Mouse (Mus musculus): ENCODE data around the gene Usp47. TPM values are rescaled to one million over a fixed set of nuclear protein-coding genes. Genes with fewer than 3 reads are reported as not detected.
A peak's percentile ranks its signal among the peaks of the same experiment; 100 is the strongest.

Usp47 gene
- polyA plus RNA-seq, 1 experiment from 2014 or later: 90.9 TPM

- no peak overlapping the region for H3K27ac ChIP-seq (replicated peaks)
- H3K4me3 ChIP-seq: no peak overlapping the region
- H3K9me3 ChIP-seq: no peaks in the 10 kb centered on the region
- H3K4me1 ChIP-seq: no peaks in the 10 kb centered on the region
- no peaks in the 10 kb centered on the region for H3K27me3 ChIP-seq (replicated peaks; ENCODE audit: low read depth, poor library complexity, severe bottlenecking)
- H3K36me3 ChIP-seq (replicated peaks): peaks cover 90% of the 10 kb centered on the region
- DNase-seq (ENCODE audit: low spot score): no peak
Observed at GRCm38 (mm10) chr7:112108757-112109156, 85.5 kb downstream of the Usp47 start.

GRCm38 (mm10) chr7:112110638-112111372 is 87.5 kb downstream of the Usp47 start:
- Histone ChIP-seq H3K27me3 (replicated peaks; ENCODE audit: low read depth, poor library complexity, severe bottlenecking) (no peaks in the 10 kb centered on the region), H3K27ac (replicated peaks) (no peak overlapping the region), H3K4me3 (no peak overlapping the region), H3K9me3 (no peaks in the 10 kb centered on the region), H3K4me1 (no peaks in the 10 kb centered on the region), H3K36me3 (replicated peaks) (peaks cover 74% of the 10 kb centered on the region)
- WGBS: 94% methylated on average over 19 of the region's 19 CpGs
- no peak for DNase-seq (ENCODE audit: low spot score)

- H3K27me3 ChIP-seq (replicated peaks; ENCODE audit: low read depth, poor library complexity, severe bottlenecking): no peaks in the 10 kb centered on the region
- peaks cover 19% of the 10 kb centered on the region for H3K36me3 ChIP-seq (replicated peaks)
- peaks cover 28% of the 10 kb centered on the region for H3K4me1 ChIP-seq
- no peak for DNase-seq (ENCODE audit: low spot score)
- no peak overlapping the region for H3K27ac ChIP-seq (replicated peaks)
- WGBS: 86% methylated on average over 7 of the region's 7 CpGs
- no peaks in the 10 kb centered on the region for H3K9me3 ChIP-seq
- no peak overlapping the region for H3K4me3 ChIP-seq
Observed at GRCm38 (mm10) chr7:112117501-112117900, 94.2 kb downstream of the Usp47 start.

- Histone ChIP-seq H3K4me3 (no peak overlapping the region), H3K36me3 (replicated peaks) (peaks cover 14% of the 10 kb centered on the region), H3K27ac (replicated peaks) (no peak overlapping the region), H3K4me1 (peaks cover 28% of the 10 kb centered on the region), H3K27me3 (replicated peaks; ENCODE audit: low read depth, poor library complexity, severe bottlenecking) (no peaks in the 10 kb centered on the region), H3K9me3 (no peaks in the 10 kb centered on the region)
- DNase-seq (ENCODE audit: low spot score): no peak
- 90% methylated on average over 7 of the region's 7 CpGs for WGBS
Observed at GRCm38 (mm10) chr7:112118086-112118485, 94.8 kb downstream of the Usp47 start.

- Histone ChIP-seq H3K27me3 (replicated peaks; ENCODE audit: low read depth, poor library complexity, severe bottlenecking) (no peaks in the 10 kb centered on the region), H3K36me3 (replicated peaks) (peaks cover 13% of the 10 kb centered on the region), H3K9me3 (no peaks in the 10 kb centered on the region), H3K4me1 (peaks cover 34% of the 10 kb centered on the region), H3K27ac (replicated peaks) (no peak overlapping the region), H3K4me3 (no peak overlapping the region)
- 86% methylated on average over 7 of the region's 7 CpGs for WGBS
- no peak for DNase-seq (ENCODE audit: low spot score)
Observed at GRCm38 (mm10) chr7:112119248-112119647, 95.9 kb downstream of the Usp47 start.

- peak; percentile 32 for DNase-seq (ENCODE audit: low spot score)
- peaks cover 9% of the 10 kb centered on the region for H3K36me3 ChIP-seq (replicated peaks)
- H3K27ac ChIP-seq (replicated peaks): peak overlapping the region; percentile 19; the same call in 1 of the 2 replicates
- WGBS: 62% methylated on average over 11 of the region's 11 CpGs
- no peak overlapping the region for H3K4me3 ChIP-seq
- H3K4me1 ChIP-seq: peaks cover 36% of the 10 kb centered on the region
- no peaks in the 10 kb centered on the region for H3K9me3 ChIP-seq
- H3K27me3 ChIP-seq (replicated peaks; ENCODE audit: low read depth, poor library complexity, severe bottlenecking): no peaks in the 10 kb centered on the region
Observed at GRCm38 (mm10) chr7:112120861-112121810, 97.8 kb downstream of the Usp47 start.

- H3K27me3 ChIP-seq (replicated peaks; ENCODE audit: low read depth, poor library complexity, severe bottlenecking): no peaks in the 10 kb centered on the region
- H3K4me3 ChIP-seq: no peak overlapping the region
- WGBS: 75% methylated on average over 11 of the region's 11 CpGs
- peak; percentile 46 for DNase-seq (ENCODE audit: low spot score)
- no peaks in the 10 kb centered on the region for H3K9me3 ChIP-seq
- H3K4me1 ChIP-seq: peaks cover 36% of the 10 kb centered on the region
- peaks cover 9% of the 10 kb centered on the region for H3K36me3 ChIP-seq (replicated peaks)
- peak overlapping the region; percentile 19 for H3K27ac ChIP-seq (replicated peaks)
Observed at GRCm38 (mm10) chr7:112121866-112122500, 98.7 kb downstream of the Usp47 start.

- 90% methylated on average over 5 of the region's 5 CpGs for WGBS
Observed at GRCm38 (mm10) chr7:112123612-112124011, 100.3 kb downstream of the Usp47 start.

GRCm38 (mm10) chr7:112125625-112126260 is 102.4 kb downstream of the Usp47 start:
- H3K36me3 ChIP-seq (replicated peaks): no peaks in the 10 kb centered on the region
- H3K4me3 ChIP-seq: no peak overlapping the region
- WGBS: 88% methylated on average over 7 of the region's 7 CpGs
- H3K4me1 ChIP-seq: peaks cover 44% of the 10 kb centered on the region
- no peaks in the 10 kb centered on the region for H3K9me3 ChIP-seq
- no peak for DNase-seq (ENCODE audit: low spot score)
- H3K27ac ChIP-seq (replicated peaks): no peak overlapping the region
- H3K27me3 ChIP-seq (replicated peaks; ENCODE audit: low read depth, poor library complexity, severe bottlenecking): no peaks in the 10 kb centered on the region

More at GRCm38 (mm10) chr7:112123612-112124011, 100.3 kb downstream of the Usp47 start:
- no peaks in the 10 kb centered on the region for H3K27me3 ChIP-seq (replicated peaks; ENCODE audit: low read depth, poor library complexity, severe bottlenecking)
- DNase-seq (ENCODE audit: low spot score): no peak
- H3K27ac ChIP-seq (replicated peaks): no peak overlapping the region; the same call in 1 of the 2 replicates
- H3K4me1 ChIP-seq: peaks cover 43% of the 10 kb centered on the region
- H3K4me3 ChIP-seq: no peak overlapping the region
- no peaks in the 10 kb centered on the region for H3K9me3 ChIP-seq
- 0 out of 2 replicates have a peak, but pooled peaks cover 2% of the 10 kb centered on the region for H3K36me3 ChIP-seq (replicated peaks)

- no peaks in the 10 kb centered on the region for H3K9me3 ChIP-seq
- peaks cover 30% of the 10 kb centered on the region for H3K4me1 ChIP-seq
- H3K27ac ChIP-seq (replicated peaks): no peak overlapping the region
- WGBS: 75% methylated on average over 5 of the region's 5 CpGs
- DNase-seq (ENCODE audit: low spot score): no peak
- no peaks in the 10 kb centered on the region for H3K27me3 ChIP-seq (replicated peaks; ENCODE audit: low read depth, poor library complexity, severe bottlenecking)
- no peak overlapping the region for H3K4me3 ChIP-seq
- H3K36me3 ChIP-seq (replicated peaks): no peaks in the 10 kb centered on the region
Observed at GRCm38 (mm10) chr7:112127085-112127637, 103.9 kb downstream of the Usp47 start.

- no peaks in the 10 kb centered on the region for H3K9me3 ChIP-seq
- no peak overlapping the region for H3K27ac ChIP-seq (replicated peaks)
- 87% methylated on average over 4 of the region's 4 CpGs for WGBS
- H3K4me1 ChIP-seq: peaks cover 27% of the 10 kb centered on the region
- no peak overlapping the region for H3K4me3 ChIP-seq
- no peaks in the 10 kb centered on the region for H3K27me3 ChIP-seq (replicated peaks; ENCODE audit: low read depth, poor library complexity, severe bottlenecking)
- H3K36me3 ChIP-seq (replicated peaks): no peaks in the 10 kb centered on the region
- DNase-seq (ENCODE audit: low spot score): no peak
Observed at GRCm38 (mm10) chr7:112127954-112128353, 104.7 kb downstream of the Usp47 start.

- H3K36me3 ChIP-seq (replicated peaks): no peaks in the 10 kb centered on the region
- WGBS: 60% methylated on average over 4 of the region's 4 CpGs
- no peaks in the 10 kb centered on the region for H3K9me3 ChIP-seq
Observed at GRCm38 (mm10) chr7:112128810-112129209, 105.5 kb downstream of the Usp47 start.

More at GRCm38 (mm10) chr7:112128810-112129209, 105.5 kb downstream of the Usp47 start:
- DNase-seq (ENCODE audit: low spot score): no peak
- Histone ChIP-seq H3K27me3 (replicated peaks; ENCODE audit: low read depth, poor library complexity, severe bottlenecking) (no peaks in the 10 kb centered on the region), H3K27ac (replicated peaks) (peak overlapping the region; percentile 26), H3K4me1 (peaks cover 25% of the 10 kb centered on the region), H3K4me3 (no peak overlapping the region)
